Mouse (Mus musculus) midbrain, embryonic 10.5 days (tissue): Measurements from ENCODE around the gene Parn. TPM values are rescaled to one million over a fixed set of nuclear protein-coding genes. Genes with fewer than 3 reads are reported as not detected.
"Not testable (repeated sequence)": the region's sequence is repeated elsewhere in the genome, so short reads cannot be mapped to it uniquely, and the experiment has no call there.

Source experiments
- DNase-seq: peaks from one replicate; pipeline ENCODE4 v3.0.0-alpha.2; 2017; ENCODE audit warnings: low spot score
- H3K27ac ChIP-seq: fragments of 300-500 bp; sonication (generic); replicated peaks from 2 replicates; pipeline ENCODE4 v1.5.1; 2016; ENCODE audit warnings: mild to moderate bottlenecking
- H3K27me3 ChIP-seq: fragments of 300-500 bp; sonication (generic); 2 replicates; pipeline ENCODE4 v1.6.1; 2016; ENCODE audit warnings: low read depth, mild to moderate bottlenecking; ENCODE audit not compliant: poor library complexity, severe bottlenecking
- H3K36me3 ChIP-seq: fragments of 300-500 bp; sonication (generic); 2 replicates; pipeline ENCODE4 v1.6.1; 2016; ENCODE audit warnings: mild to moderate bottlenecking, moderate library complexity
- H3K4me1 ChIP-seq: fragments of 300-500 bp; sonication (generic); 2 replicates; pipeline ENCODE4 v1.6.1; 2016
- H3K4me3 ChIP-seq: fragments of 300-500 bp; sonication (generic); 2 replicates; pipeline ENCODE4 v1.5.1; 2016; ENCODE audit warnings: mild to moderate bottlenecking, moderate library complexity
- H3K9me3 ChIP-seq: fragments of 300-500 bp; sonication (generic); replicated peaks from 2 replicates; pipeline ENCODE4 v1.6.1; 2016; ENCODE audit warnings: mild to moderate bottlenecking
- WGBS: fragments of 180-500 bp; shearing (Covaris S2); methylation state at CpG from one replicate; pipeline ENCODE4 v1.1.7; 2016; 5-methylcytosine and 5-hydroxymethylcytosine counted together
- polyA plus RNA-seq: library from polyadenylated mRNA; unstranded; fragments of >200 nt; fragmentation: Nextera tagmentation; extraction: Ambion mirVana; gene quantifications from 2 replicates; pipeline ENCODE4 v1.2.1, GENCODE M21; 2016

The Parn gene
- 45.7 and 47.2 TPM in 2 replicates for polyA plus RNA-seq

DNA sequence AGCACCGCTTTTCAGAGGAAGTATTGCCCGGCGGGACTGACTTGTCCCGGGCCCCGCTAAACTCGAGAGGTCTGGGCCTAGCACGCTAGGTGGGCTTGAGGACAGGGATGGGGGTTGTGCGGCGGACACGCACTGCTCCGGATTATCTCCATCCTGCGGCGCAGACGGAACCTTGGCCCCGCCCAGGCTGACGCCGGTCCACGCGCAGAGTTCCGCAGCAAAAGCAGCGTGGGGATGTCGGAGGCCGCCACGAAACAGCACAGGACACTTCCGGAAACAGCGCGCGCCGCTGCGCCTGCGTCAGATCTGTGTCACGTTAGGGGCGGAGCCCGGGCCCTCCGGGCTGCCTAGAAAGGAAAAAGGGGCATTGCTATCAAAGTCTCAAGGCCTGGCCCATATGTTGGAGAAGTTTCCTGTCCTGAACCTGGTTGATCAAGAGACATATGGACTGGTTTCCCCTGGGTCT is at the start of gene Parn:
TSS of gene Parn (minus strand) at position 293 of the 466 bp plus-strand sequence.
- Histone ChIP-seq H3K9me3 (no peaks in the 10 kb centered on the region), H3K4me3 (peak within 1 kb of the TSS; percentile 86), H3K4me1 (peaks cover 14% of the 10 kb centered on the region), H3K27ac (peak within 1 kb of the TSS; percentile 87), H3K36me3 (peaks cover 29% of the 10 kb centered on the region), H3K27me3 (no peaks in the 10 kb centered on the region)
- under 1% methylated on average over 35 of the region's 35 CpGs for WGBS
- DNase-seq = peak; percentile 89

GRCm38 (mm10) chr16:13716821-13717553 is 49.0 kb upstream of the Parn start:
- no peak for DNase-seq
- Histone ChIP-seq H3K27me3 (no peaks in the 10 kb centered on the region), H3K27ac (no peak overlapping the region), H3K4me3 (no peak overlapping the region), H3K9me3 (no peaks in the 10 kb centered on the region), H3K4me1 (no peaks in the 10 kb centered on the region), H3K36me3 (no peaks in the 10 kb centered on the region)
- WGBS = 94% methylated on average over 2 of the region's 2 CpGs

- 91% methylated on average over 3 of the region's 3 CpGs for WGBS
- H3K36me3 ChIP-seq = no peaks in the 10 kb centered on the region
- no peaks in the 10 kb centered on the region for H3K4me1 ChIP-seq
- no peaks in the 10 kb centered on the region for H3K9me3 ChIP-seq
- no peak overlapping the region for H3K4me3 ChIP-seq
- no peaks in the 10 kb centered on the region for H3K27me3 ChIP-seq
- H3K27ac ChIP-seq = no peak overlapping the region
- DNase-seq = no peak
Measured at GRCm38 (mm10) chr16:13714910-13715309, 46.9 kb upstream of the Parn start.

DNA sequence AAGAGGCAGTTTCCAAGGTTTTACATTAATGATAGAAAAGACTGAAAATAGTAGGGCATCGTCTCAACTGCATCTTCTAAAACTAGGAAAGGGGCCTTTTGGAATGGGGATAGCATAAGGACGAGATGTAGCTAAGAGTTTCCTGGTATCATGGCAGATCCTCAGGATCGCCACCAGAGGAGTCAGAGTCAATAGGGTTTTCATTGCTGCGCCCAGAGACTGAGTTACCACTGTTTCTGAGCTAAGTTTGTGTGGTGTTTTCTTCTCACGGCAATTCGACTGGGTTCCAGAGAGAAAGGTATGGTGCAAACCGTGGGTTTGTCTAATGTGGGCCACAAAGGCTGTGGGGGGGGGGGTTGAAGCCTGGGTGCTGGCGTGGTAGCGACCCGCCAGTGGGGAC is 36.7 kb upstream of the Parn start:
- Histone ChIP-seq H3K36me3 (peaks cover 58% of the 10 kb centered on the region), H3K4me1 (no peaks in the 10 kb centered on the region), H3K27me3 (no peaks in the 10 kb centered on the region), H3K4me3 (no peak overlapping the region), H3K27ac (no peak overlapping the region), H3K9me3 (no peaks in the 10 kb centered on the region)
- 91% methylated on average over 10 of the region's 10 CpGs for WGBS
- no peak for DNase-seq

DNA sequence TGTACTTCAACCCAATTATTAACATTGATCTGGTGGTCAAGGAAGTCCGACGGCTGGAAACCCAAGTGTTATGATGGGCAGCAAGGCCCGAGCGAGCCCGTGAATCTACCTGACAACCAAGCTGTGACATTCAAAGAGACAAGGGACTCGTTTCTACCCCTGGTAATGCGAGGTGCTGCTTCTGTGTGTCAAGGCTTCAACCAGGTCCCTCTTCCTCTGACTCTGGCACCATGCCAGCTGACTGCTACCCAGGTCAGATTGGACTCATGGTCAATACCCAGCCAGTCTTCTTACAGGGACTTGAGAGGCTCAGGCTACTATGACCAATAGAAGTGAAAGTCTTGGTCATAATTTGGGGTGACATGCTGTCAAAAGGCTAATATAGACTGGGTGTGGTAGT is 34.2 kb upstream of the Parn start:
- no peaks in the 10 kb centered on the region for H3K27me3 ChIP-seq
- H3K9me3 ChIP-seq = no peaks in the 10 kb centered on the region
- no peak overlapping the region for H3K27ac ChIP-seq
- H3K4me1 ChIP-seq = no peaks in the 10 kb centered on the region
- no peak for DNase-seq
- no peak overlapping the region for H3K4me3 ChIP-seq
- H3K36me3 ChIP-seq = peaks cover 83% of the 10 kb centered on the region
- WGBS = 94% methylated on average over 7 of the region's 7 CpGs

GRCm38 (mm10) chr16:13698998-13699397 is 31.0 kb upstream of the Parn start:
- no peaks in the 10 kb centered on the region for H3K9me3 ChIP-seq
- WGBS = 91% methylated on average over 7 of the region's 7 CpGs
- H3K27me3 ChIP-seq = no peaks in the 10 kb centered on the region
- H3K36me3 ChIP-seq = peaks cover 94% of the 10 kb centered on the region
- no peaks in the 10 kb centered on the region for H3K4me1 ChIP-seq
- no peak overlapping the region for H3K4me3 ChIP-seq
- no peak for DNase-seq
- H3K27ac ChIP-seq = no peak overlapping the region

DNA sequence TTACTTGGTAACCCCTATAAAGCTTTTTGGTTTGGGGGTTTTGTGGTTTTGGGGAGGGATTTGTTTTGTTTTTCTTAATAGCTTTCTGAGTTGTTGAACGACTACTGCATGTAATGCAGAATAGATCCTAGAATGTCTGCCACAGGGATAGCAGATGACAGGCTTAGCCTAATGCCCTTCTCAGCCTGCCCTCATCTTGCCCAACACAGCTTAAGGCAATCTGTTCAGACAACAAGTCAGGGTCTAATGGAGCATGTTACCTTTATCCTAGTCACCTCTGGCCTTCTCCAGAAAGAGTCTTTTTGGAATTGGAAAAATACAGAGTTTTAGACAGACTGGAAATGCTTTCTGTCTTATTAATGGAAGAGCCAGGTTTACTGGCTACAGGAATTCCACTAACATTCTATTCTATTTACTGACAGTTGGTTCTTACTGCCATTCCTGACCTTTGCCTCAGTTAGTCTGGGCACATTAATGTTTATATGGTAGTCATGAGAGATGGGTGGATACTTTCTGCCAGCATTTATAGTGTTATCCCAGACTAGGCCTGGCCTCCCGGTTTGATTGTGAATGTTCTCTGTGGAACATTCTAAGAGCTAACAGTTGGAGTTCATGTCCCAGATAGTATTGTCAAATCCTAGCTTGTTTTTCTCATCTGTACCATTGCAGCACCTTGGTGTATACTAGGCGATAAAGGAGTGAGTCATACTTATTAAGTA is 10.8 kb upstream of the Parn start:
- Histone ChIP-seq H3K27ac (no peak overlapping the region), H3K36me3 (peaks cover 50% of the 10 kb centered on the region), H3K27me3 (no peaks in the 10 kb centered on the region), H3K4me1 (no peaks in the 10 kb centered on the region), H3K4me3 (no peak overlapping the region), H3K9me3 (no peaks in the 10 kb centered on the region)
- 92% methylated on average over 3 of the region's 3 CpGs for WGBS
- DNase-seq = no peak

GRCm38 (mm10) chr16:13674511-13674910 is 6.5 kb upstream of the Parn start:
- Histone ChIP-seq H3K9me3 (no peaks in the 10 kb centered on the region), H3K27me3 (no peaks in the 10 kb centered on the region), H3K4me1 (peaks cover 11% of the 10 kb centered on the region), H3K27ac (no peak overlapping the region), H3K4me3 (no peak overlapping the region), H3K36me3 (peaks cover 39% of the 10 kb centered on the region)
- DNase-seq = no peak
- WGBS = 94% methylated on average over 3 of the region's 3 CpGs

DNA sequence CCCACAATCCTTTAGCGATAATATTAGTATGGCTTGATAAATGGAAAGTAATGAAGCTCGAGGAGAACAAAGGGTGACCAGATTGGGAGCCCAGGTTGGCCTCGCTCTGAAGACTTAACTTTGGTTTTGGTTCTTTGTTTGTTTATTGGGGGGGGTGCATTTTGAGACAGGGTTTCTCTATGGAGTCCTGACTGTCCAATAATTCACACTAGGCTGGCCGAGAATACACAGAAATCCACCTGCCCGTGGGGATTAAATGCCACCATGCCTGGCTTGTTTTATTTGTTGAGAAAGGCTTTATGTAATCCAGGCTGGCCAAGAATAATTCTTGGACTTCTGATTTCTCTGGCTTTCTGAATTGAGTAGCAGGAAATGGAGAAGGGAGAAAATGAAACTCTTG is 5.1 kb upstream of the Parn start:
- Histone ChIP-seq H3K36me3 (peaks cover 26% of the 10 kb centered on the region), H3K27me3 (no peaks in the 10 kb centered on the region), H3K4me3 (peak overlapping the region; percentile 100), H3K9me3 (no peaks in the 10 kb centered on the region), H3K27ac (no peak overlapping the region), H3K4me1 (peaks cover 11% of the 10 kb centered on the region)
- no peak for DNase-seq
- 80% methylated on average over 5 of the region's 5 CpGs for WGBS

- H3K4me3 ChIP-seq = peak overlapping the region; percentile 100
- no peaks in the 10 kb centered on the region for H3K27me3 ChIP-seq
- WGBS = 3% methylated on average over 20 of the region's 20 CpGs
- H3K27ac ChIP-seq = peak overlapping the region; percentile 93
- peak; percentile 60 for DNase-seq
- peaks cover 12% of the 10 kb centered on the region for H3K4me1 ChIP-seq
- H3K36me3 ChIP-seq = peaks cover 19% of the 10 kb centered on the region
- no peaks in the 10 kb centered on the region for H3K9me3 ChIP-seq
Measured at GRCm38 (mm10) chr16:13672386-13672898, 4.5 kb upstream of the Parn start.

- WGBS = under 1% methylated on average over 54 of the region's 54 CpGs
- peak; percentile 93 for DNase-seq
- H3K4me3 ChIP-seq = peak within 1 kb of the TSS; percentile 100
- H3K9me3 ChIP-seq = no peaks in the 10 kb centered on the region
- H3K27me3 ChIP-seq = no peaks in the 10 kb centered on the region
- peaks cover 13% of the 10 kb centered on the region for H3K36me3 ChIP-seq
- H3K27ac ChIP-seq = peak within 1 kb of the TSS; percentile 93
- peaks cover 19% of the 10 kb centered on the region for H3K4me1 ChIP-seq
Measured at GRCm38 (mm10) chr16:13671685-13672385, 3.9 kb upstream of the Parn start, which contains the start of the genes Bfar and 3110001I22Rik. Gene Bfar, plus strand, starts transcription at chr16:13671858. Gene 3110001I22Rik, plus strand, starts transcription at chr16:13671929.

DNA sequence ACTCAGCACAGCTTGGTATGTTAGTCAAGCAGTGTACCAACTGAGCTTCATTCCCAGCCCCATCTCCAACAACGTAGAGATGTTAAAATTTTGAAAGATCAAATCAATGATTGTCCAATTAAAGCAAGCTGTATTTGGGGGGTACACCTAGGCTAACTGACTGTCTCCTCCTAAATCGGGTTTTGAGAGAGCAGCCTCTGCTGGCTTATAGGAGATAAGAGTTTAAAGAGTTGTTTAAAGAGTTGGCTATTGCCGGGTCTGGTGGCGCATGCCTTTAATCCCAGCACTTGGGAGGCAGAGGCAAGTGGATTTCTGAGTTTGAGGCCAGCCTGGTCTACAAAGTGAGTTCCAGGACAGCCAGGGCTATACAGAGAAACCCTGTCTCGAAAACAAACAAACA is 2.9 kb upstream of the Parn start:
- H3K4me1 ChIP-seq = peaks cover 19% of the 10 kb centered on the region
- DNase-seq, H3K27ac ChIP-seq, H3K9me3 ChIP-seq, H3K27me3 ChIP-seq, H3K36me3 ChIP-seq: not testable (repeated sequence)
- WGBS = 79% methylated on average over 5 of the region's 5 CpGs
- peak overlapping the region; percentile 100 for H3K4me3 ChIP-seq
